Mouse (Mus musculus): Measurements from ENCODE around the gene P3h1.

The P3h1 gene

GRCm38 (mm10) chr4:119232410-119233255 lies at the start of gene P3h1, which contains the start of gene AU022252:
Gene P3h1 (plus strand): TSS chr4:119232915.
Gene AU022252 (minus strand): TSS chr4:119232712.
- peak; percentile 100 for DNase-seq

GRCm38 (mm10) chr4:119183525-119183924 lies 49.2 kb upstream of the P3h1 start:
- no peak for DNase-seq

- DNase-seq = no peak
Measured at GRCm38 (mm10) chr4:119185771-119186170, 46.9 kb upstream of the P3h1 start.

- no peak for DNase-seq
Measured at GRCm38 (mm10) chr4:119188060-119188785, 44.5 kb upstream of the P3h1 start.

- no peak for DNase-seq
Measured at GRCm38 (mm10) chr4:119189392-119189791, 43.3 kb upstream of the P3h1 start.

- DNase-seq = no peak
Measured at GRCm38 (mm10) chr4:119189864-119190263, 42.9 kb upstream of the P3h1 start, which contains the start of gene Ermap. Gene Ermap (minus strand): TSS chr4:119190011.

- DNase-seq = no peak
Measured at GRCm38 (mm10) chr4:119190618-119191017, 42.1 kb upstream of the P3h1 start.

- no peak for DNase-seq
Measured at GRCm38 (mm10) chr4:119191273-119191672, 41.4 kb upstream of the P3h1 start.

GRCm38 (mm10) chr4:119192757-119193156 lies 40.0 kb upstream of the P3h1 start:
- no peak for DNase-seq

- peak; percentile 85 to 96 for DNase-seq
Measured at GRCm38 (mm10) chr4:119194909-119195581, 37.7 kb upstream of the P3h1 start, which contains the start of gene Svbp. Gene Svbp (plus strand): TSS chr4:119195306.

- no peak for DNase-seq
Measured at GRCm38 (mm10) chr4:119195582-119196320, 37.0 kb upstream of the P3h1 start.

GRCm38 (mm10) chr4:119198105-119198504 lies 34.6 kb upstream of the P3h1 start:
- DNase-seq = no peak

- DNase-seq = peak; percentile 64 to 87
Measured at GRCm38 (mm10) chr4:119204672-119205071, 28.0 kb upstream of the P3h1 start.

GRCm38 (mm10) chr4:119216667-119217066 lies 16.0 kb upstream of the P3h1 start:
- no peak for DNase-seq

- no peak for DNase-seq
Measured at GRCm38 (mm10) chr4:119218169-119218568, 14.5 kb upstream of the P3h1 start, which contains the start of gene Tmem269. Gene Tmem269 (minus strand): TSS chr4:119218217.

- peak; percentile 34 to 68 for DNase-seq
Measured at GRCm38 (mm10) chr4:119223696-119224095, 9.0 kb upstream of the P3h1 start.

GRCm38 (mm10) chr4:119224534-119224933 lies 8.2 kb upstream of the P3h1 start:
- DNase-seq = no peak

- no peak for DNase-seq
Measured at GRCm38 (mm10) chr4:119225719-119226118, 7.0 kb upstream of the P3h1 start.

- no peak for DNase-seq
Measured at GRCm38 (mm10) chr4:119226751-119227150, 6.0 kb upstream of the P3h1 start.

- DNase-seq = peak in 1 of 2 experiments; percentile 62
Measured at GRCm38 (mm10) chr4:119233256-119233901, 664 bp downstream of the P3h1 start.

GRCm38 (mm10) chr4:119234348-119234747 lies 1.6 kb downstream of the P3h1 start:
- no peak for DNase-seq

- no peak for DNase-seq
Measured at GRCm38 (mm10) chr4:119238661-119239060, 5.9 kb downstream of the P3h1 start.
